Mouse (Mus musculus): ENCODE data around the gene Syndig1.

Syndig1 gene

GRCm38 (mm10) chr2:149872496-149872895 lies 43.5 kb downstream of the Syndig1 start:
- in situ Hi-C loops (cut with MboI; ENCODE audit: unreplicated experiment in 2 of 2), result no loop called here

- in situ Hi-C loops (cut with MboI; ENCODE audit: unreplicated experiment in 2 of 2), result no loop called here
These were observed 44.3 kb downstream of the Syndig1 start for GRCm38 (mm10) chr2:149873346-149873745.

- in situ Hi-C loops (cut with MboI; ENCODE audit: unreplicated experiment in 2 of 2), result no loop called here
These were observed 48.9 kb downstream of the Syndig1 start for GRCm38 (mm10) chr2:149877954-149878353.

- in situ Hi-C loops (cut with MboI; ENCODE audit: unreplicated experiment in 2 of 2), result no loop called here
These were observed 58.6 kb downstream of the Syndig1 start for GRCm38 (mm10) chr2:149887634-149888033.

GRCm38 (mm10) chr2:149891647-149892046 lies 62.6 kb downstream of the Syndig1 start:
- in situ Hi-C loops (cut with MboI; ENCODE audit: unreplicated experiment in 2 of 2), result no loop called here

GRCm38 (mm10) chr2:149896337-149896736 lies 67.3 kb downstream of the Syndig1 start:
- in situ Hi-C loops (cut with MboI; ENCODE audit: unreplicated experiment in 2 of 2), result no loop called here

GRCm38 (mm10) chr2:149899615-149900014 lies 70.6 kb downstream of the Syndig1 start:
- in situ Hi-C loops (cut with MboI; ENCODE audit: unreplicated experiment in 2 of 2), result no loop called here

DNA sequence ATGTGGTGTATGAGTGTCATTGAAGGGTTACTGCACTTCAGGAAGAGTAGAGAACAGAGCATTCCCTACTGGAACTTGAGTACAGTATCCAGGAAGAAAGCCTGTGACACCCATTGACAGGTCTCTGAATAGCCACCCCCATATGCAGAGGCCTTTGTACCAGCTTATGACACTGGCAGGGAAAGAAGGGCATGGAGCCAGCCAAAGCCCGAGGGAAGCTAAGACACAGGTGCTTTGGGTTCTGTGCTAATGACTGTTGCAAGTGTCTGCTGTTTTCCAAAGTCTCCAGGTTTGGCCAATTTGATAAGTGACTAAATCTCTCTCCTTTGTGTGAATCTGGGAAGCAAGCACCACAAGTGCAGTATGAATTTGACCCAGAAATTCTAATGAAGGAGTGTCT lies 71.6 kb downstream of the Syndig1 start:
- in situ Hi-C loops (cut with MboI; ENCODE audit: unreplicated experiment in 2 of 2), result no loop called here

GRCm38 (mm10) chr2:149904405-149904804 lies 75.4 kb downstream of the Syndig1 start:
- in situ Hi-C loops (cut with MboI; ENCODE audit: unreplicated experiment in 2 of 2), result no loop called here

- in situ Hi-C loops (cut with MboI; ENCODE audit: unreplicated experiment in 2 of 2), result no loop called here
These were observed 77.7 kb downstream of the Syndig1 start for GRCm38 (mm10) chr2:149906694-149907093.

- in situ Hi-C loops (cut with MboI; ENCODE audit: unreplicated experiment in 2 of 2), result no loop called here
These were observed 88.2 kb downstream of the Syndig1 start for GRCm38 (mm10) chr2:149917162-149917561.

GRCm38 (mm10) chr2:149923561-149923960 lies 94.5 kb downstream of the Syndig1 start:
- in situ Hi-C loops (cut with MboI; ENCODE audit: unreplicated experiment in 2 of 2), result no loop called here

DNA sequence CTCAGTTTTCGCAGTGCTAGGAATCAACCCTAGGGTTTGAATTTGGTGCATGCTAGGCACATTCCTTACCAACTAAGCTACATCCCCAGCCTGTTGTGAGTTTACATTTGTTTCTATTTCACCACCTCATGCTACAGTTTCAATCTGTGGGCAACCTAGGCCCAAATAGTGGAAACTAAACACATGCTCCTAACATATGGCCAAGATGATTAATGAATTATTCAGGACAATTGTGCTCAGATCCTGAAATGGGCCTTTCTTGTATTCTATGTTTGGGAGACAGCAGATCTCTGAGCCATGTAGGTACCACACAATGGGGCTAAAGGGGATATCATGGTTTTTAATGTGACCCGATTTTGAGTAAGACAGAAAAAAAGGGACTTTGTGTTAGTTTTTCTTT lies 96.9 kb downstream of the Syndig1 start:
- in situ Hi-C loops (cut with MboI; ENCODE audit: unreplicated experiment in 2 of 2), result no loop called here

GRCm38 (mm10) chr2:149927001-149927400 lies 98.0 kb downstream of the Syndig1 start:
- in situ Hi-C loops (cut with MboI; ENCODE audit: unreplicated experiment in 2 of 2), result no loop called here

DNA sequence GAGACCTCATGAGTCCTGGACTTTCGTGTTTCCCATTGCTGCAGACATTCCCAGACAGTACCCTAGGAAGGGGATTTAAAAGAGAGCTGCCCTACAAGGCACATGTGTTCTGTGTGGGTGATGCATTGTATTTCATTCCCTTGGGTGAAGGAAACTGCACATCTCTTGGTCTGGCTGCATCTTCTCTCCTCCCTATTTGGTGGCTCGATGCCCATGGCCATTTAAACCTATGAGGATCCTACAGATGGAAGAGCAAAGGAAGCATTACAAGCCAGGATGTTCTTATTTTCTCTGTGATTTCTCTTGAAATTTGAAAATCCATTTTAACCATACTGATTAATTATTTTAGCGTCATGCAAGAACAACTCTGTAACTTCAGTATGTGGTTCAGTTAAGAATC lies 98.5 kb downstream of the Syndig1 start:
- in situ Hi-C loops (cut with MboI; ENCODE audit: unreplicated experiment in 2 of 2), result no loop called here

DNA sequence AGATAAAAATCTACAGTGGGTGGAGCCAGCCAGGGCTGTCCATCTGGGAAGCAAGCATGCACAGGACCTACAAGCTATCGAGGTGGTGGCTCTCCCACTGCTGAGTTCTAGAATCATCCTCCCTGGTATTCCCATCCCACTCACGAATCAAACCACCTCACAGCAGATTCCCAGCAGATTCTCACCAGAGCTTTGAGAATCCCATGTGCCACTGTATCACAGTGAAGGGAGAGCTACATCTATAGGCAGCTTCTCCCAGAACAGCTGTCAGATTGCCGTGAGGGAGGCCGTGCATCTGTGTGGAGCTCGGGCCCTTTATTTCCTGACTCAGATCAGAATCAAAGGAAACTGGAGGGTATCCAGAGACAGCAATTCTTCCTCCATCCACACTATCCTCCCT lies 101.0 kb downstream of the Syndig1 start:
- in situ Hi-C loops (cut with MboI; ENCODE audit: unreplicated experiment in 2 of 2), result no loop called here

DNA sequence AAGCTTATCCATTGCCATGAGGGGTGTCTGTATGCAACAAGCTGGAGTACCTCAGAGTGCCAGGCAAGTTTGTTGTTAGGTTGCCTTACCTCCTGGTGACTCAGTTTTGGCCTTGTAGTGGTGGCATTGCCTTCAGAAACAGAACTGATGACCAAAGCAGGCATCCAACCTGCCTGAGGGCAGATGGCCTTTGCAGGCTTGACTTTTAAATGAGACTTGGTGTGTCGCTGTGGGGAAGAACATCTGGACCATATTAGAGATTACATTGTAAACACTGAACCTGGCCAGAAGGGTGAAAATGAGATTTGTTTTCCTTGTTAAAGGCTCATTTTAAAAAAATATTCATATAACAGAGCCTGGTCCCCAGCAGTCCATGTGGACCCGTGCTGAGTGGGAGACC lies 102.1 kb downstream of the Syndig1 start:
- in situ Hi-C loops (cut with MboI; ENCODE audit: unreplicated experiment in 2 of 2), result no loop called here

GRCm38 (mm10) chr2:149932095-149932494 lies 103.1 kb downstream of the Syndig1 start:
- in situ Hi-C loops (cut with MboI; ENCODE audit: unreplicated experiment in 2 of 2), result no loop called here

DNA sequence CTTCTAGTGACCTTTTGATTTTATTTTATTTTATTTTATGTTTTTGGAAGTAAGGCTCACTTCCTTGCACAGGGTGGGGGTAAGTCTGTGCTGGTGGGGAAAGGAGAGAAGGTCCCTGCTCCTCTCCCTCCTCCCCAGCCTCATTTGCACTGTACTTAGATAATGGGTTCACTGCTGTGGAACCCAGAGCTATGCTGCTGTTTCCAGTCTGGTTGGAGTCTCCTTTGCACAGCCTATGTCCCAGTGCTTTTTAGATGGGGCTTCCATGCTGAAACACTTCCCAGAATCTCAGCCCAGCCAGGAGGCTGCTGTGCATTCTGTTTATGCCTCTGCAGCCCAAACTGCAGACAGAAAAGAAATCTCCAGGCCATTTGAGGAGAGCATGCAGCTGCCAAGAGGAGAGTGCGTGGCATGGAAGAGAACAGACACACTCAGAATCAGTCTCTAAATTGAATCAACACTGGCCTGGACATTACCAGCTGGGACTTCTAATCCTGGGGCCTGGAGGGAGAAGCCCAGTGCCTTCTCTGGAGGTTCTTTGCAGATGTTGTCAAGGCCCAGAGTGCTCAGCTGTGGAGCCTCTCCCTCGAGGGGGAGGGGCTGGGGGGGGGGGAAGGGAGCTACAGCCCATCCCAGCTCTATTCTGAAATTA lies 104.4 kb downstream of the Syndig1 start:
- in situ Hi-C loops (cut with MboI; ENCODE audit: unreplicated experiment in 2 of 2), result no loop called here

- in situ Hi-C loops (cut with MboI; ENCODE audit: unreplicated experiment in 2 of 2), result no loop called here
These were observed 105.1 kb downstream of the Syndig1 start for GRCm38 (mm10) chr2:149934139-149934538.

GRCm38 (mm10) chr2:149938829-149939228 lies 109.8 kb downstream of the Syndig1 start:
- in situ Hi-C loops (cut with MboI; ENCODE audit: unreplicated experiment in 2 of 2), result no loop called here

DNA sequence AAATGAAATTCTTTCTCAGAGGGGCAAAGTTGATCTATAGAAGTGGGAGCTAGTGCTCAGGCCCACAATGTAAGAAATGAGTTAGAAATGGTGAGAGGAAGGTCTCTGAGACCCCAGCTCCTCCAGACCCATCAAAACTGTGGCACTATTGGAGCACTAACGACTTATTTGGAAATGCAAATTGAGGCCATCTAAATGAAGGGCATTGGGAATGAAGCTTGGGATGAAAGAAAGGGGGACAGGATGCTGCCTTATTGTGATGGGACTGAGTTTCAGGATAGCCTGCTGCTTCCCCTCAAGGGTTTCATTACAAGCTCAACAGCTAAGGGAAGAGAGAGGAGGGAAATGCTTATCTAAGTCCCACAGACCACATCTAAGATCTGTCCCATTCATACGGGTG lies 110.6 kb downstream of the Syndig1 start:
- in situ Hi-C loops (cut with MboI; ENCODE audit: unreplicated experiment in 2 of 2), result no loop called here

DNA sequence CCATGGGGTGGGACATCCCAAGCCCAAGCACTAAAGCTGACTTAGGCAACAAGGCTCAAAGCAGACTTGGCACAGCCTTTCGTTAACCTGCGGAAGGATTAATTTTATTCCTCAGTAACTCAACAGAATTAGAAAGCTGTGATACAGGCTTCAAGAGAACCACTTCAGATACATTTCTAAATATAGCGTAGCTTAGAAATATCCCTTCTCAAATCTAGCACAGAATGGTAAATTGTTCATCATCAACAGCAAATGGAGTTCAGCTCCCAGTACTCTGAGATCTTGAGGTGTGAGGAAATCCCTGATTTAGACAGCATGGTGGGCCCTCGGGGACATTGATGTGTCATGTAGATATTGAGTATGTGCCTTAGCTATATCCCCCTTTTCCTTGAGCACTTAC lies 121.6 kb downstream of the Syndig1 start:
- in situ Hi-C loops (cut with MboI; ENCODE audit: unreplicated experiment in 2 of 2), result no loop called here

All from v-Abl transformed pro-B cells (cell line).